Mouse (Mus musculus) G1E (cell line): ENCODE measurements around the gene Traip. TPM values are rescaled to one million over a fixed set of nuclear protein-coding genes. Genes with fewer than 3 reads are reported as not detected.

Experiments used
- ATAC-seq: 2 replicates; pipeline ENCODE4 v1.8.0; 2016; ENCODE audit warnings: mild to moderate bottlenecking; ENCODE audit not compliant: insufficient number of reproducible peaks, poor library complexity, low FRiP score, severe bottlenecking; ENCODE audit errors: extremely low read depth
- DNase-seq: peaks from one replicate; pipeline ENCODE4 v3.0.0; 2012; ENCODE audit warnings: low spot score
- H3K27me3 ChIP-seq: 2 replicates; pipeline ENCODE4 v1.6.1; 2012; ENCODE audit warnings: mild to moderate bottlenecking, low read length, inconsistent platforms; ENCODE audit not compliant: insufficient read depth
- H3K36me3 ChIP-seq: replicated peaks from 2 replicates; pipeline ENCODE3; 2012; ENCODE audit warnings: mild to moderate bottlenecking, inconsistent platforms
- H3K4me1 ChIP-seq: 2 replicates; pipeline ENCODE4 v1.6.1; 2012; ENCODE audit warnings: low read depth, low read length, inconsistent platforms, mixed read lengths; ENCODE audit not compliant: insufficient read depth
- H3K4me3 ChIP-seq: 2 replicates; pipeline ENCODE4 v1.5.1; 2012; ENCODE audit warnings: low read depth, mild to moderate bottlenecking, inconsistent platforms, low read length, moderate library complexity, mixed read lengths
- H3K9me3 ChIP-seq: replicated peaks from 2 replicates; pipeline ENCODE4 v1.6.1; 2012; ENCODE audit warnings: inconsistent platforms
- CTCF ChIP-seq: IDR thresholded peaks from 2 replicates; pipeline ENCODE4 v1.5.1; 2012; ENCODE audit warnings: low read depth, low read length, inconsistent platforms, mixed read lengths
- GATA1 ChIP-seq: IDR thresholded peaks from 2 replicates; pipeline ENCODE4 v1.6.1; 2012; ENCODE audit warnings: borderline replicate concordance, low read length, inconsistent platforms, mixed read lengths
- GATA2 ChIP-seq: IDR thresholded peaks from 2 replicates; pipeline ENCODE4 v1.6.1; 2012; ENCODE audit warnings: low read depth, low read length, inconsistent platforms, borderline replicate concordance
- POLR2AphosphoS5 ChIP-seq: IDR thresholded peaks from 2 replicates; pipeline ENCODE4 v1.6.1; 2012; ENCODE audit warnings: low read depth, low read length, inconsistent platforms; ENCODE audit not compliant: insufficient replicate concordance
- TAL1 ChIP-seq: conservative IDR thresholded peaks from 2 replicates; pipeline ENCODE4 v1.6.1; 2012; ENCODE audit warnings: low read depth, low read length, inconsistent platforms, mixed read lengths
- polyA plus RNA-seq: library from polyadenylated mRNA; stranded (reverse); fragments of >175 nt; gene quantifications from 2 replicates; pipeline ENCODE4 v1.2.3, GENCODE M21; 2012
- total RNA-seq, 2 experiments: library from RNA; stranded (forward) in 1 of 2; stranded (reverse) in 1 of 2; fragments of 200-1000 nt in 1 of 2; fragments of >200 nt in 1 of 2; fragmentation: Nextera tagmentation in 1 of 2; gene quantifications; 2 replicates each; pipeline ENCODE4 v1.2.3; 2014 to 2017

The Traip gene
- total and polyA plus RNA-seq, 3 experiments, result 10.7 to 28.7 (median 25.6) TPM

DNA sequence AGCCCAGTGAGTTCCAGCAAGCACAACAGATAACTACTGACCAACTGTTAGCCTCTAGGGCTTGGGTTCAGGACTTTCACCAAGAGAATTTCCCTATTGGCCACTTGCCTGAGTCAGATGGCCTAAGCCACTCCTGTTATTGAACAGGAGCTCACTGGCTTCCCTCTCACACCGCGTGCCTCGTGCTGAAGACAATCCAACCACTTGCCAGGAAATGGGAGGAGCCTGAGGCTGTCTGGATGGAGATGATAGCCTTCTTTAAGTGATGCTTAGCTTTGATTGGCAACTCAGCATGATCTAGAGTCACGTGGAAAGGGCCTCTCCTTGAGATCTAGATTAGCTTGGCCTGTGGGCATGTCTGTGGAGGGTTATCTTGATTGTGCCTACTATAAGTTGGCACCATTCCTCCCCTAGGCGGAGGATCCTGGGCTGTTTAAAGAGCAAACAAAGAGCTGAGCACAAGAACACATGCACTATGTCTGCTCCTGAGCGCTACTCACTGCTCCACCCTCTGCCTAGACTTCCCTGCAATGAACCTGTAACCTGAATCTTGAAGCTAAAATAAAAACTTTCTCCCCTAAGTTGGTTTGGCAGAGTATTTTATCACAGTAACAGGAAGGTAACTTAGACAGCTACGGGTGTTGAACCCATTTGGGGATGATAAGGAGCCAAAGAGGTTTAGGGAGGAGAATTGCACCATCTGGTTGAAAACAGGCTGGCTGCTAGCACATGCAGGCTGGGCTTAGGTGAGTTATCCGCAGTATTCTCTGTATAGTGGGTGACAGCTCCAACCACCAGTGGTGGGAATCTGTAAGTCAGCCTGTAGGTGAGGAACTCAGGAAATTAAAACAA is 22.0 kb downstream of the Traip start:
- ATAC-seq (peak; percentile 68), DNase-seq (peak; percentile 64)
- Histone ChIP-seq H3K4me3 (no peak overlapping the region), H3K36me3 (peaks cover 76% of the 10 kb centered on the region), H3K4me1 (peaks cover 64% of the 10 kb centered on the region), H3K27me3 (no peaks in the 10 kb centered on the region), H3K9me3 (no peaks in the 10 kb centered on the region)
- TF ChIP-seq CTCF, result no peak
- no peak for TF ChIP-seq POLR2AphosphoS5
- TF ChIP-seq TAL1, result peak; percentile 59
- TF ChIP-seq GATA2, result no peak
- no peak for TF ChIP-seq GATA1

DNA sequence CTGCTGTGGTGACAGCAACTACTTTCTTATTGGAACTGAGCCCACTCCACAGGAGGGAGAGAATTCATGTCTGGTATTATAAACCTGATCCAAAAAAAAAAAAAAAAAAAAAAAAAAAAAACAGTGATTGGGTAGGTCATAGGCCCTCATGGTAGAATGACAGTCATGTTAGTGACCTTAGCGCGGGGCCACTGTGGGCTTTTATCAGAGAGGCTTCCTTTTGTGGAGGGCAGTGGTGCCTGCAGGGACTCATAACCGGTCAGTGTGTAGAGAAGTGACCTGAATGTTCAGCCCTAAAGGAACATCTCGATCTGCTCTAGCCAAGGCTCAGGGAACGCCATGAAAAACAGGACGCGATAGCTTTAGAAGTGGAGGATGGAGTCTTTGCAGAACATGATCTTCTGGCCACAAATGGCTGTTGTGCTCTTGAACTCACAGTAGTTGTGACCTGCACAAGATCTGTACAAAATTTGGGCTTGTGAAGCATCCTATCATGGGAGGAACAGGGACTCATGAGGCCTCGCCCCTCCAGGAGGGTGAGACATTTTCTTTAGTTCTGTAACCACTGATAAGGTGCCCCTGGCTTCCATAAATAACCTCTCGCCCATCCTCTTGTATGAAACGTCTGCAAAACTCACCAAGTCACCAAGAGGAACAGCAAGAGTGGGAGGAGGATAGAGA is 24.7 kb downstream of the Traip start:
- Histone ChIP-seq H3K36me3 (peaks cover 77% of the 10 kb centered on the region), H3K9me3 (no peaks in the 10 kb centered on the region), H3K27me3 (no peaks in the 10 kb centered on the region), H3K4me3 (peak overlapping the region; percentile 45; the same call in 1 of the 2 replicates), H3K4me1 (peaks cover 91% of the 10 kb centered on the region)
- ATAC-seq (peak; percentile 45), DNase-seq (peak; percentile 42)
- TF ChIP-seq POLR2AphosphoS5 (no peak), CTCF (no peak), TAL1 (no peak), GATA1 (no peak), GATA2 (no peak)

DNA sequence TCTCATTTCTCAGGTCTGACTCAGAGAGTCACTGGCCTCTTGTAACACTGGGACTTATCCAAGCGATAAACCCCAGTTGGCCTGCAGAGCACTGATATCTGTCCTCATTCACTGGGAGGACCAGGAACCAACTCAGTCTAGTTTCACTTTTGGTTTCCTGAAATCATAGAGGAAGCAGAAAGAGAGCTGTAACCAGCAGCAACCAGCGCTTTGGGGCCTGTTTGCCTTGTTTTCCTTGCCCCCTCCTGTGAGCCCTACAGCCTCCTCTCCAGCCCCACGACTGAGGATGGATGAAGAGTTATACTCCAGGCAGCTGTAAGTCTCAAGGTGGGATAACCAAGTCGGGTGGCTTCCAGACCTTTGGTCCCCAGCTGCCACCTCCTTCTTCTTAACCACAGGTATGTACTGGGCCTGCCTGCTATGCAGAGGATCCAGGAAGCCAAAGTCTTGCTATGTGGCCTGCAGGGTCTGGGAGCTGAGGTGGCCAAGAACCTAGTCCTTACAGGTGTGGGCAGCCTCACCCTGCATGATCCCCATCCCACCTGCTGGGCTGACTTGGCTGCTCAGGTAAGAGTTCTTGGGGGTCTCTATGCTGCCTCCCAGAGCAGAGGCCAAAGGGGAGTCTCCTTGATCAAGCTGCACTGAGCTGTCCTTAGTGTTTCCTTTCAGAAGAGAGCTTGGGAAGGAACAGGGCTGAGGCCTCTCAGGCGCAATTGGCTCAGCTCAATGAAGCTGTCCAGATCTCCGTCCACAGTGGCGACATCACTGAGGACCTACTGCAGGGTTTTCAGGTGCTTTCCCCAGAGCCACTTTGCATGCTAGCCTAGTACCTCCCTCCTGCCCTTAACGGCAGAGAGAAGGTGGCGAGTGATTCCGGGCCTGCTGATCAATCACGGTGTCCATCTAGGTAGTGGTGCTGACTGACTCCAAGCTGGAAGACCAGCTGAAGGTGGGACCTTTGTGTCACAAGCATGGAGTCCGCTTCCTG is 25.8 kb downstream of the Traip start, which contains the start of gene Uba7:
TSS of gene Uba7 (plus strand) at position 107 of the 988 bp plus-strand sequence.
- Histone ChIP-seq H3K4me3 (peak within 1 kb of the TSS; percentile 73), H3K36me3 (peaks cover 77% of the 10 kb centered on the region), H3K27me3 (no peaks in the 10 kb centered on the region), H3K9me3 (no peaks in the 10 kb centered on the region), H3K4me1 (peaks cover 95% of the 10 kb centered on the region)
- TF ChIP-seq TAL1, result peak; percentile 66
- TF ChIP-seq POLR2AphosphoS5, result no peak
- DNase-seq (peak; percentile 71), ATAC-seq (peak; percentile 59; the same call in 1 of the 2 replicates)

DNA sequence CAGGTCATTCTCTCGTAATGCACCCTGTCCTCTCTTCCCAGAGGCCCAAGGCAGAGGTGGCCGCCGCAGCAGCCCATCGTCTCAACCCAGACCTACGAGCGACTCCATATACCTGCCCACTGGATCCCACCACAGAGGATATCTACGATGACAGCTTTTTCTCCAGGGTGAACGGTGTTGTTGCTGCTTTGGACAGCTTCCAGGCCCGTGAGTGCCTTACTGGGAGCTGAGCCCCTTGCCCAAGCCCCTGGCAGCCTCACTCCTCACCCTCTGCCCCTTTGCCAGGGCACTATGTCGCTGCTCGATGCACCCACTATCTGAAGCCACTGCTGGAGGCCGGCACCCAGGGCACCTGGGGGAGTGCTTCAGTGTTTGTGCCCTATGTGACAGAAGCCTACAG is 28.9 kb downstream of the Traip start:
- Histone ChIP-seq H3K4me1 (peaks cover 96% of the 10 kb centered on the region), H3K36me3 (peaks cover 77% of the 10 kb centered on the region), H3K27me3 (no peaks in the 10 kb centered on the region), H3K4me3 (no peak overlapping the region), H3K9me3 (no peaks in the 10 kb centered on the region)
- no peak for TF ChIP-seq POLR2AphosphoS5
- no peak for TF ChIP-seq GATA1
- no peak for TF ChIP-seq TAL1
- TF ChIP-seq CTCF, result no peak
- no peak for TF ChIP-seq GATA2
- ATAC-seq (no peak), DNase-seq (no peak)

- Histone ChIP-seq H3K36me3 (peaks cover 81% of the 10 kb centered on the region), H3K27me3 (no peaks in the 10 kb centered on the region), H3K4me3 (peak overlapping the region; percentile 83), H3K9me3 (no peaks in the 10 kb centered on the region), H3K4me1 (peaks cover 93% of the 10 kb centered on the region)
- DNase-seq (no peak), ATAC-seq (no peak)
- TF ChIP-seq POLR2AphosphoS5, result no peak
These were observed 32.0 kb downstream of the Traip start for GRCm38 (mm10) chr9:107981684-107982605.
